Mouse (Mus musculus): ENCODE data around the gene Birc3. TPM values are rescaled to one million over a fixed set of nuclear protein-coding genes. Genes with fewer than 3 reads are reported as not detected.

The Birc3 gene
- 1.3 and 1.9 TPM in 2 replicates for polyA plus RNA-seq (2014; fragmentation: Nextera tagmentation; extraction: Ambion mirVana)

DNA sequence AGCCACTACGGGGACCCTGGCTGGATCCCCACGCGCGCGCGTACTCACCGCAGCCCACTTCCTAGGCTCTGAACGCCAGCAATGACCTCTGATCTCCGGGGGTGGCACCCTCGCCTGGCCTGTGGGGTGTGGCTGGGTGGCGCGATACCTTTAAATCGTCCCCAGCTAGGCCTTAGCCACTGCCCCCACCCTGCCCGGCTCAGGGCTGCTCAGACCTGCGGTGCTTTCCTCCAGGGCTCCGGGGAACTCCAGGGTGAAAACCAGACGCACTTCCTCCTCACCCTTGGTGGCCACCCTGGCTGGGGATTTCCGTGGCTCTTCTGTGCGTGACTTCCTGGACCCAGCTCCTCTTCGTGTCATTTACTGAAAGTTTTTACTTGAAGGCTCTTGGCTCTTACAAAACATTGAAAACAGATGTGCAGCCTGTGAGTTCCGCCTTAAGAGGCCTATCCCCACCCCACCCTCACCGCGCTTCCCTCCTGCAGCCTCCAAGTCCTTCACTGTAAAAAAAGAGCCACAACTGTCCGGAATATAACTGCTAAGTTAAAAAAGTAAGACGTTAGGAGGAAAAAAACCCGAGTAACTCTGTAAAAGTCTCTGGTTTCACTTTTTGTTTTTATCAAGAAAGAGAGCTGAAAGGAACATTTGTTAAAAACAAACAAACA is at the start of gene Birc3:
Birc3 (minus strand) TSS at position 412 of the 665 bp plus-strand sequence.
- ATAC-seq (peak; percentile 81), DNase-seq (ENCODE audit: low spot score) (peak; percentile 7)
- 10% methylated on average over 26 of the region's 26 CpGs for WGBS
- H3K9me3 ChIP-seq (replicated peaks; ENCODE audit: control insufficient read depth, low read length), result no peaks in the 10 kb centered on the region
- no peak within 1 kb of the TSS for H3K27ac ChIP-seq (ENCODE audit: low read depth, low read length)
- H3K27me3 ChIP-seq (replicated peaks; ENCODE audit: control insufficient read depth, insufficient read depth, low read length), result no peaks in the 10 kb centered on the region
- peaks cover 4% of the 10 kb centered on the region; the same call in 1 of the 2 replicates for H3K4me1 ChIP-seq (ENCODE audit: control insufficient read depth, insufficient read depth, low read length)
- peak within 1 kb of the TSS; percentile 34 for H3K4me3 ChIP-seq (ENCODE audit: low read depth, low read length)
- H3K4me2 ChIP-seq (ENCODE audit: low read length), result peak within 1 kb of the TSS; percentile 82
- no peaks in the 10 kb centered on the region for H3K36me3 ChIP-seq (ENCODE audit: control insufficient read depth, insufficient read depth, low read length)
- peak within 1 kb of the TSS; percentile 60 for H3K9ac ChIP-seq (ENCODE audit: low read length)

DNA sequence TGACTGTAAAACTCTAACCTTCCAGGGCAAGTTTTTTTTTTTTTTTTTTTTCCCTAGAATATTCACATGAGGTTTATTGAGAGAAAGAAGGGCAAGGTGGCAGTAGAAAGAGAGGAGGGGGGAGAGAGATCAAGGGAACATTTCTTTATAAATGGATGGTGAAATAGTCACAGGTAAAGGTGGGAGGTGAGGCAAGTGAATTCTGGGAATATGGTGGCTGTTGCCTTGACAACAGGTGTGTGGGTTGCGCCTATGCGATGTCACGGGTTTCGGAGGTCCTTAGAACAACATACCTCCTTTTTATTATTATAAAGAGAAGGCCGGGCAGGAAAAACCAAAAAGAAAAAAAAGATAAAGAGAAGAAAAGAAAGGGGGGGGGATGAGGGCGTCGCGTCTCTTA is 41.9 kb upstream of the Birc3 start:
- peak; percentile 11 for ATAC-seq
- H3K9ac ChIP-seq (ENCODE audit: low read length), result no peak overlapping the region
- H3K4me1 ChIP-seq (ENCODE audit: control insufficient read depth, insufficient read depth, low read length), result no peaks in the 10 kb centered on the region
- no peak for DNase-seq (ENCODE audit: low spot score)
- H3K9me3 ChIP-seq (replicated peaks; ENCODE audit: control insufficient read depth, low read length), result no peaks in the 10 kb centered on the region
- H3K4me2 ChIP-seq (ENCODE audit: low read length), result peak overlapping the region; percentile 49
- WGBS, result 55% methylated on average over 8 of the region's 8 CpGs
- no peaks in the 10 kb centered on the region for H3K36me3 ChIP-seq (ENCODE audit: control insufficient read depth, insufficient read depth, low read length)
- H3K4me3 ChIP-seq (ENCODE audit: low read depth, low read length), result peak overlapping the region; percentile 19; the same call in 1 of the 2 replicates
- H3K27ac ChIP-seq (ENCODE audit: low read depth, low read length), result no peak overlapping the region
- H3K27me3 ChIP-seq (replicated peaks; ENCODE audit: control insufficient read depth, insufficient read depth, low read length), result no peaks in the 10 kb centered on the region

DNA sequence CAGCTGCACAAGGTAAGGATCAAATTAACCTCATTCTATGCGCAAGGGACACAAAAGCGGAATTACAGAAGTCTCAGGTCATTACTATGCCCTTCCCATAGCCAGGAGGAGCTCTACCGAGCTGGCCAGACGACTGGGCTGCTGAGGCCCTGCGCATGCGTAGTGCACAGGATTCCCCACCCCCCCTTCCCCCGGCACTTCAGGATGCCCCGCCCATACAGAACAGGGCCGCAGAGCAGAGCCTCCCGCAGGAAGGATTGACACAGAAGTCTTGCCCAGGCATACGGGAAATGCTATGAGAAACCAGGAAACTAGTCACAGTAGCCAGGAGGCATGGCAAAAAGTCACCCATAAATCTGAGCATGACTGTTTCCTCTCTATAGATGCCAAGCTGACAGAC is 41.5 kb upstream of the Birc3 start:
- peak overlapping the region; percentile 49 for H3K4me2 ChIP-seq (ENCODE audit: low read length)
- no peaks in the 10 kb centered on the region for H3K9me3 ChIP-seq (replicated peaks; ENCODE audit: control insufficient read depth, low read length)
- peak; percentile 86 for DNase-seq (ENCODE audit: low spot score)
- no peak overlapping the region for H3K27ac ChIP-seq (ENCODE audit: low read depth, low read length)
- H3K27me3 ChIP-seq (replicated peaks; ENCODE audit: control insufficient read depth, insufficient read depth, low read length), result no peaks in the 10 kb centered on the region
- no peak overlapping the region; the same call in 1 of the 2 replicates for H3K9ac ChIP-seq (ENCODE audit: low read length)
- H3K36me3 ChIP-seq (ENCODE audit: control insufficient read depth, insufficient read depth, low read length), result no peaks in the 10 kb centered on the region
- 4% methylated on average over 11 of the region's 11 CpGs for WGBS
- H3K4me3 ChIP-seq (ENCODE audit: low read depth, low read length), result peak overlapping the region; percentile 19
- no peaks in the 10 kb centered on the region for H3K4me1 ChIP-seq (ENCODE audit: control insufficient read depth, insufficient read depth, low read length)
- peak; percentile 95 for ATAC-seq

DNA sequence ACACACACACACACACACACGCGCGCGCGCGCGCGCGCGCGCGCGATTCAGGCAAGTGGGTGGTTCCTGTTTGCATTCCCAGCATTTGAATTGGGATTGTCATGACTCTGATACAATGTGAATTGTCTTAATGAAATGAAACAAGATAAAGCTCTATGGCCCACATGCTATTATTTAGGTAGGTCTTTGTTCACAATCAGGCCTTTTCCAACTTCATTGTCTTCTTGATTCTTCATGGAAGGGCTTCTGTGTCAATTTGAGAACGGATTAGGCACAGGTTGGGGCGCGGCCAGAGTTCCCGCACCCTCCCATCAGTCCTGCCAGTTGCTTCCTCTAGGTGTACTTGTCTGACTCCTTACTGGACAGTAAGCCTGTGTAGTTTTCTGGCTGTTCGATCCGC is 41.0 kb upstream of the Birc3 start:
- Histone ChIP-seq H3K36me3 (ENCODE audit: control insufficient read depth, insufficient read depth, low read length) (no peaks in the 10 kb centered on the region), H3K4me3 (ENCODE audit: low read depth, low read length) (peak overlapping the region; percentile 19), H3K9me3 (replicated peaks; ENCODE audit: control insufficient read depth, low read length) (no peaks in the 10 kb centered on the region), H3K27ac (ENCODE audit: low read depth, low read length) (no peak overlapping the region), H3K9ac (ENCODE audit: low read length) (no peak overlapping the region; the same call in 1 of the 2 replicates), H3K4me2 (ENCODE audit: low read length) (peak overlapping the region; percentile 49), H3K4me1 (ENCODE audit: control insufficient read depth, insufficient read depth, low read length) (no peaks in the 10 kb centered on the region), H3K27me3 (replicated peaks; ENCODE audit: control insufficient read depth, insufficient read depth, low read length) (no peaks in the 10 kb centered on the region)
- 42% methylated on average over 19 of the region's 19 CpGs for WGBS
- DNase-seq (ENCODE audit: low spot score) (no peak), ATAC-seq (peak; percentile 61)

DNA sequence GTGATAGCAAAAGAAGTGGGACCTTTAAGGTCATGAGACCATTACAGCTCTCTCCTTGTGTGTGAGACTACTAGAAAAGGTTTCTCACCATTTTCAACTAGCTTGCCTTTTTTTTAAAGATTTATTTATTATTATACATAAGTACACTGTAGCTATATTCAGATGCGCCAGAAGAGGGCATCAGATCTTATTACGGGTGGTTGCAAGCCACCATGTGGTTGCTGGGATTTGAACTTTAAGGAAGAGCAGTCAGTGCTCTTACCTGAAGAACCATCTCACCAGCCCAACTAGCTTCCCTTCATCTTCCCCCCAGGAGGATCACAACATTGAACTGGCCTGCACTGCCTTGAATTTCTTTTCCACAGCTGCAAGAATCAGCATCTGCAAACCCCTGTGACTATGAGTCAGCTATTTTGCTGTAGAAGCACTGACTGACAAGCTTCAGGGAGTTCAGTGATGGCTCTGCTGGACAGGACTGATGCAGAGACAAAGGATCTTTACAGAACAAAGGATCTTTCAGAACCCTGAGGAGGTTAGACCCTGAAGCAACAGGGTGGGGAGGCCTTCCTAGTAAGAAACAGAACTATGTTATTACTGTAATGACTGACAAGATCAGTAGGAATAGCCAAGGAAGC is 34.5 kb upstream of the Birc3 start:
- Histone ChIP-seq H3K4me2 (ENCODE audit: low read length) (no peak overlapping the region), H3K4me1 (ENCODE audit: control insufficient read depth, insufficient read depth, low read length) (no peaks in the 10 kb centered on the region), H3K36me3 (ENCODE audit: control insufficient read depth, insufficient read depth, low read length) (no peaks in the 10 kb centered on the region), H3K4me3 (ENCODE audit: low read depth, low read length) (no peak overlapping the region), H3K9ac (ENCODE audit: low read length) (no peak overlapping the region), H3K27ac (ENCODE audit: low read depth, low read length) (no peak overlapping the region), H3K9me3 (replicated peaks; ENCODE audit: control insufficient read depth, low read length) (no peaks in the 10 kb centered on the region), H3K27me3 (replicated peaks; ENCODE audit: control insufficient read depth, insufficient read depth, low read length) (no peaks in the 10 kb centered on the region)
- WGBS, result 76% methylated on average over 2 of the region's 2 CpGs
- DNase-seq (ENCODE audit: low spot score) (no peak), ATAC-seq (no peak)

DNA sequence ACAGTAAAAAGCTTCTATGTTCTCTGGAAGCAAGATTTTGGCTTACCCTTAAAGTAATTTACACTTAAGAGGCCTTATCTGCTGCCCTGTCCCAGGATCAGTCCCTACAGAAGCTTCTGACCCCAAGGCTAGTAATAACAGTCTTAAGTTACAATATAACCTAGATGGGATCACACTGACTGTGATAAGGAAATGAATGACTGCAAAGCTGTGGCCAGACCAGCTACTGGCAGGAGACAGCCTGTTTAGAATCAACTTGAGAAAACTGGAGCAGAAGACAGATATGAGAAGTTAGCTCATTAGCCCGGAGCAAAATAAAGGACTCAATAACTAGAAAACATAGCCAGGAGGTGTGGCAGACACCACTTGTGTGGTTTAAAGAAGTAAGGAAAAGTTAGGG is 33.6 kb upstream of the Birc3 start:
- H3K36me3 ChIP-seq (ENCODE audit: control insufficient read depth, insufficient read depth, low read length), result no peaks in the 10 kb centered on the region
- no peak overlapping the region for H3K4me3 ChIP-seq (ENCODE audit: low read depth, low read length)
- 75% methylated on average over 1 of the region's 1 CpGs for WGBS
- ATAC-seq, result no peak
- no peak overlapping the region for H3K27ac ChIP-seq (ENCODE audit: low read depth, low read length)
- no peak overlapping the region for H3K9ac ChIP-seq (ENCODE audit: low read length)
- DNase-seq (ENCODE audit: low spot score), result no peak
- no peaks in the 10 kb centered on the region for H3K4me1 ChIP-seq (ENCODE audit: control insufficient read depth, insufficient read depth, low read length)
- no peaks in the 10 kb centered on the region for H3K9me3 ChIP-seq (replicated peaks; ENCODE audit: control insufficient read depth, low read length)
- no peaks in the 10 kb centered on the region for H3K27me3 ChIP-seq (replicated peaks; ENCODE audit: control insufficient read depth, insufficient read depth, low read length)
- H3K4me2 ChIP-seq (ENCODE audit: low read length), result no peak overlapping the region

DNA sequence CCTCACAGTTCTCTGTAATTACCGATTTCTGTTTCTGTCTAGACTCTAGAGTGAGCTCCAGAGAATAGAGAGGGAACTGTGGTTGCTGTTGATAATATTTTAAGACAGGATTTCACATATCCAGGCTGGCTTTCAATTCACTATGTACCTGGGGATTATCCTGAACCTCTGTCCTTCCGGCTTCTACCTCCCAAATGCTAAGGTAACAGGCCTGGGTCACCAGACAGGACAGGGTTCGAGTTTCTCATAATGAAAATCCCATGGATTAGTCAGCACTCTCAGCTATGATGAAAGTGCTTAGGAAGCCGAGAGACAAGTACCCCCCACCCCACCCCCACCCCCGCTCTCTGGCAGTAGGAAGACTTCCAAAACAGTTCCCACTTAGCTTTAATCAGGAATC is 30.8 kb upstream of the Birc3 start:
- DNase-seq (ENCODE audit: low spot score), result no peak
- no peak overlapping the region for H3K9ac ChIP-seq (ENCODE audit: low read length)
- no peak overlapping the region for H3K27ac ChIP-seq (ENCODE audit: low read depth, low read length)
- no peak overlapping the region for H3K4me2 ChIP-seq (ENCODE audit: low read length)
- WGBS, result 79% methylated on average over 5 of the region's 5 CpGs
- ATAC-seq, result no peak
- H3K4me1 ChIP-seq (ENCODE audit: control insufficient read depth, insufficient read depth, low read length), result no peaks in the 10 kb centered on the region
- no peaks in the 10 kb centered on the region for H3K9me3 ChIP-seq (replicated peaks; ENCODE audit: control insufficient read depth, low read length)
- no peaks in the 10 kb centered on the region for H3K36me3 ChIP-seq (ENCODE audit: control insufficient read depth, insufficient read depth, low read length)
- H3K4me3 ChIP-seq (ENCODE audit: low read depth, low read length), result no peak overlapping the region
- H3K27me3 ChIP-seq (replicated peaks; ENCODE audit: control insufficient read depth, insufficient read depth, low read length), result no peaks in the 10 kb centered on the region

DNA sequence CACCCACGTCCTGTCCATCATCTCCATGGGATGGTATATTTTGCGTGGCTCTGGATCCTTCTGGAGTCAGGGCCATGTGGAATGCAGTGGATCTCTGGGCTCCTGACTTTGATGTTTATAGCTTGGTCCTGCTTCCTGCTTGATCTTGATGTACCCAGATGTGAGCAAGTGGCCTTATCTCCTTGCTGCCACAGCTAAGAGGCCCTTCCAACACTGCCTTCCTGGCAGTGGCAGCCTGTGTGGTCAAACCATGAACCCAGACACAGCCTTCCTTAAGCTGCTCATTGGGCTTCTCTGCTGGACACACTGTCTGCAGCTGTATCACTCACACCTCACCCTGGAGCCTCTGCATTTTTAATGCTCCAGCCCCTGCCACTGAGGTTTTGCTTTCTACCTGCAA is 30.3 kb upstream of the Birc3 start:
- H3K4me3 ChIP-seq (ENCODE audit: low read depth, low read length), result no peak overlapping the region
- H3K27ac ChIP-seq (ENCODE audit: low read depth, low read length), result peak overlapping the region; percentile 27; the same call in 1 of the 2 replicates
- H3K9ac ChIP-seq (ENCODE audit: low read length), result no peak overlapping the region
- H3K4me2 ChIP-seq (ENCODE audit: low read length), result no peak overlapping the region
- no peaks in the 10 kb centered on the region for H3K4me1 ChIP-seq (ENCODE audit: control insufficient read depth, insufficient read depth, low read length)
- 91% methylated on average over 2 of the region's 2 CpGs for WGBS
- no peak for DNase-seq (ENCODE audit: low spot score)
- no peaks in the 10 kb centered on the region for H3K36me3 ChIP-seq (ENCODE audit: control insufficient read depth, insufficient read depth, low read length)
- no peak for ATAC-seq
- H3K9me3 ChIP-seq (replicated peaks; ENCODE audit: control insufficient read depth, low read length), result no peaks in the 10 kb centered on the region
- no peaks in the 10 kb centered on the region for H3K27me3 ChIP-seq (replicated peaks; ENCODE audit: control insufficient read depth, insufficient read depth, low read length)

DNA sequence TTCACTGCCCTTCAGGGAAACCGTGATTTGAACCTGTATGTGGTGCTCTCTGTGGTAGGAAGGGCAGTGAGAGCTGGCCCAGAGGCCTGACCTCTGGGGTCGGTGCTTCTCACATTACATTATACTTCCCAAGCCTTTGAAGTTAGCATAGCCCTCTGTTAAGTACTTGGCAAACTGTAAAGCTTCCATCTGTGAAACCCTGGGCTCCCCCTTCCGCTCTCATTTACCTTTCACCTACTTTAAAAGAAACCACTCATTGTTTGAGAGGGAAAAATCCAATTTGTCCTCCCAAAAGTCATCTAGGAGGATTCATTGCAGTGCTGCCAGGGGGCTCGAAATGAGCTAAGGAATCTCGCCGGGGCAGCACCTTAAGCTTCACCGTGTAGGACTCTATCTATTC is 29.3 kb upstream of the Birc3 start:
- Histone ChIP-seq H3K4me2 (ENCODE audit: low read length) (no peak overlapping the region), H3K27ac (ENCODE audit: low read depth, low read length) (no peak overlapping the region), H3K36me3 (ENCODE audit: control insufficient read depth, insufficient read depth, low read length) (no peaks in the 10 kb centered on the region), H3K9me3 (replicated peaks; ENCODE audit: control insufficient read depth, low read length) (no peaks in the 10 kb centered on the region), H3K4me1 (ENCODE audit: control insufficient read depth, insufficient read depth, low read length) (no peaks in the 10 kb centered on the region), H3K27me3 (replicated peaks; ENCODE audit: control insufficient read depth, insufficient read depth, low read length) (no peaks in the 10 kb centered on the region), H3K4me3 (ENCODE audit: low read depth, low read length) (no peak overlapping the region), H3K9ac (ENCODE audit: low read length) (no peak overlapping the region)
- no peak for DNase-seq (ENCODE audit: low spot score)
- 49% methylated on average over 7 of the region's 7 CpGs for WGBS
- ATAC-seq, result 0 out of 2 replicates have a peak, but pooled peaks have one; percentile 29
